Mouse (Mus musculus) thymus, postnatal 4 days (tissue): ENCODE data around the gene Smim11.
A peak's percentile ranks its signal among the peaks of the same experiment; 100 is the strongest.

Source experiments
- DNase-seq: peaks from one replicate; pipeline ENCODE4 v3.0.0; 2021

The Smim11 gene

GRCm38 (mm10) chr16:92320361-92320760 is 19.3 kb downstream of the Smim11 start:
- no peak for DNase-seq

- no peak for DNase-seq
Observed at GRCm38 (mm10) chr16:92321341-92321740, 20.3 kb downstream of the Smim11 start, which contains the start of gene Fam243. Gene Fam243, minus strand, starts transcription at chr16:92321441.

- DNase-seq = no peak
Observed at GRCm38 (mm10) chr16:92324309-92325061, 23.4 kb downstream of the Smim11 start.

GRCm38 (mm10) chr16:92325062-92325406 is 23.9 kb downstream of the Smim11 start:
- no peak for DNase-seq

GRCm38 (mm10) chr16:92327911-92328310 is 26.8 kb downstream of the Smim11 start:
- no peak for DNase-seq

GRCm38 (mm10) chr16:92330966-92331365 is 29.9 kb downstream of the Smim11 start:
- DNase-seq = no peak

GRCm38 (mm10) chr16:92334600-92334999 is 33.5 kb downstream of the Smim11 start:
- DNase-seq = no peak

- peak; percentile 77 for DNase-seq
Observed at GRCm38 (mm10) chr16:92336280-92336679, 35.2 kb downstream of the Smim11 start.

GRCm38 (mm10) chr16:92340612-92341511 is 39.8 kb downstream of the Smim11 start:
- peak; percentile 72 for DNase-seq

GRCm38 (mm10) chr16:92345177-92345576 is 44.1 kb downstream of the Smim11 start:
- DNase-seq = no peak

GRCm38 (mm10) chr16:92346297-92346916 is 45.3 kb downstream of the Smim11 start:
- no peak for DNase-seq

- DNase-seq = no peak
Observed at GRCm38 (mm10) chr16:92348941-92349340, 47.9 kb downstream of the Smim11 start.

- DNase-seq = no peak
Observed at GRCm38 (mm10) chr16:92353295-92353694, 52.2 kb downstream of the Smim11 start.

- DNase-seq = no peak
Observed at GRCm38 (mm10) chr16:92353897-92354296, 52.8 kb downstream of the Smim11 start.

GRCm38 (mm10) chr16:92355366-92355765 is 54.3 kb downstream of the Smim11 start:
- DNase-seq = no peak

GRCm38 (mm10) chr16:92355982-92356381 is 54.9 kb downstream of the Smim11 start:
- DNase-seq = no peak

- no peak for DNase-seq
Observed at GRCm38 (mm10) chr16:92357023-92357422, 55.9 kb downstream of the Smim11 start.

GRCm38 (mm10) chr16:92357566-92357965 is 56.5 kb downstream of the Smim11 start:
- no peak for DNase-seq

- peak; percentile 16 for DNase-seq
Observed at GRCm38 (mm10) chr16:92358734-92359133, 57.6 kb downstream of the Smim11 start.

- no peak for DNase-seq
Observed at GRCm38 (mm10) chr16:92359229-92359628, 58.1 kb downstream of the Smim11 start, which contains the start of gene Kcne1. Gene Kcne1, minus strand, starts transcription at chr16:92359468.

GRCm38 (mm10) chr16:92360711-92361110 is 59.6 kb downstream of the Smim11 start:
- no peak for DNase-seq
